Mouse (Mus musculus) kidney, embryonic 16.5 days (tissue): ENCODE results near the gene Kif3a. TPM values are rescaled to one million over a fixed set of nuclear protein-coding genes. Genes with fewer than 3 reads are reported as not detected.
"Not testable (repeated sequence)": the region's sequence is repeated elsewhere in the genome, so short reads cannot be mapped to it uniquely, and the experiment has no call there.

Source experiments
- ATAC-seq: fragments of 200-750 bp; cut with Nextera tagmentation; 2 replicates; pipeline ENCODE4 v1.8.0; 2017; ENCODE audit warnings: moderate TSS enrichment; ENCODE audit not compliant: low FRiP score, low TSS enrichment
- H3K27ac ChIP-seq: fragments of 300-500 bp; sonication (generic); 2 replicates; pipeline ENCODE4 v1.5.1; 2014; ENCODE audit warnings: low read length
- H3K27me3 ChIP-seq: fragments of 300-500 bp; sonication (generic); 2 replicates; pipeline ENCODE4 v1.6.1; 2014; ENCODE audit warnings: low read length, control low read depth, mixed read lengths; ENCODE audit not compliant: insufficient read depth
- H3K36me3 ChIP-seq: fragments of 300-500 bp; sonication (generic); 2 replicates; pipeline ENCODE4 v1.6.1; 2014; ENCODE audit warnings: low read length, control low read depth, mixed read lengths; ENCODE audit not compliant: insufficient read depth
- H3K4me1 ChIP-seq: fragments of 300-500 bp; sonication (generic); 2 replicates; pipeline ENCODE4 v1.6.1; 2014; ENCODE audit warnings: low read length, control low read depth, mixed read lengths; ENCODE audit not compliant: insufficient read depth
- H3K4me2 ChIP-seq: fragments of 300-500 bp; sonication (generic); replicated peaks from 2 replicates; pipeline ENCODE4 v1.6.1; 2014; ENCODE audit warnings: low read depth, low read length
- H3K4me3 ChIP-seq: fragments of 300-500 bp; sonication (generic); 2 replicates; pipeline ENCODE4 v1.5.1; 2014; ENCODE audit warnings: mild to moderate bottlenecking, low read length
- H3K9ac ChIP-seq: fragments of 300-500 bp; sonication (generic); replicated peaks from 2 replicates; pipeline ENCODE4 v1.6.1; 2014; ENCODE audit warnings: low read length
- H3K9me3 ChIP-seq: fragments of 300-500 bp; sonication (generic); 2 replicates; pipeline ENCODE4 v1.6.1; 2016; ENCODE audit warnings: low read length, control low read depth
- whole genome bisulfite sequencing: fragments of 180-500 bp; shearing (Covaris S2); extraction: QIAGEN DNeasy Blood & Tissue Kit; methylation state at CpG from one replicate; pipeline ENCODE4 v1.1.7; 2014; 5-methylcytosine and 5-hydroxymethylcytosine counted together
- polyA plus RNA-seq: library from polyadenylated mRNA; unstranded; fragments of >200 nt; fragmentation: Nextera tagmentation; extraction: Ambion mirVana; gene quantifications from 2 replicates; pipeline ENCODE4 v1.2.1, GENCODE M21; 2015

Kif3a gene
- polyA plus RNA-seq, 1 experiment from 2014 or later: 62.8 TPM

- not testable (repeated sequence) for H3K36me3 ChIP-seq, H3K4me3 ChIP-seq, H3K27ac ChIP-seq, H3K4me2 ChIP-seq, H3K9me3 ChIP-seq, ATAC-seq, H3K27me3 ChIP-seq, H3K9ac ChIP-seq, H3K4me1 ChIP-seq
- WGBS: 96% methylated on average over 1 of the region's 3 CpGs
These were observed 7.2 kb upstream of the Kif3a start for GRCm38 (mm10) chr11:53559980-53560379.

- no peaks in the 10 kb centered on the region for H3K36me3 ChIP-seq
These were observed 5.2 kb upstream of the Kif3a start for GRCm38 (mm10) chr11:53561986-53562385.

GRCm38 (mm10) chr11:53566646-53567045, 533 bp upstream of the Kif3a start:
- H3K4me3 ChIP-seq: peak overlapping the region; percentile 78
- H3K27me3 ChIP-seq: no peaks in the 10 kb centered on the region
- peaks cover 6% of the 10 kb centered on the region; the same call in 1 of the 2 replicates for H3K9me3 ChIP-seq
- H3K27ac ChIP-seq: no peak overlapping the region
- H3K36me3 ChIP-seq: 0 out of 2 replicates have a peak, but pooled peaks cover 3% of the 10 kb centered on the region
- 0 out of 2 replicates have a peak, but pooled peaks have one; percentile 3 for ATAC-seq
- WGBS: 86% methylated on average over 4 of the region's 4 CpGs
- peaks cover 11% of the 10 kb centered on the region for H3K4me1 ChIP-seq
- H3K4me2 ChIP-seq: peak overlapping the region; percentile 67
- H3K9ac ChIP-seq: peak overlapping the region; percentile 78

More at GRCm38 (mm10) chr11:53561986-53562385, 5.2 kb upstream of the Kif3a start:
- ATAC-seq: no peak
- Histone ChIP-seq H3K4me2 (no peak overlapping the region), H3K27me3 (no peaks in the 10 kb centered on the region), H3K9ac (no peak overlapping the region), H3K27ac (no peak overlapping the region), H3K9me3 (peaks cover 6% of the 10 kb centered on the region; the same call in 1 of the 2 replicates), H3K4me3 (no peak overlapping the region), H3K4me1 (peaks cover 4% of the 10 kb centered on the region; the same call in 1 of the 2 replicates)
- 81% methylated on average over 2 of the region's 2 CpGs for WGBS

- ATAC-seq: no peak
- WGBS: 99% methylated on average over 3 of the region's 3 CpGs
- H3K36me3 ChIP-seq: peaks cover 35% of the 10 kb centered on the region
These were observed 13.4 kb downstream of the Kif3a start for GRCm38 (mm10) chr11:53580562-53580961.

GRCm38 (mm10) chr11:53583151-53583550, 16.0 kb downstream of the Kif3a start:
- Histone ChIP-seq H3K9ac (no peak overlapping the region), H3K9me3 (no peaks in the 10 kb centered on the region), H3K27me3 (no peaks in the 10 kb centered on the region), H3K4me2 (no peak overlapping the region), H3K27ac (no peak overlapping the region), H3K4me1 (no peaks in the 10 kb centered on the region), H3K36me3 (peaks cover 35% of the 10 kb centered on the region), H3K4me3 (no peak overlapping the region)
- no peak for ATAC-seq
- WGBS: 81% methylated on average over 10 of the region's 10 CpGs

More at GRCm38 (mm10) chr11:53580562-53580961, 13.4 kb downstream of the Kif3a start:
- Histone ChIP-seq H3K4me2 (no peak overlapping the region), H3K4me3 (no peak overlapping the region), H3K27me3 (no peaks in the 10 kb centered on the region), H3K4me1 (no peaks in the 10 kb centered on the region), H3K27ac (no peak overlapping the region), H3K9ac (no peak overlapping the region), H3K9me3 (no peaks in the 10 kb centered on the region)

GRCm38 (mm10) chr11:53584849-53585248, 17.7 kb downstream of the Kif3a start:
- peaks cover 30% of the 10 kb centered on the region for H3K36me3 ChIP-seq
- no peak overlapping the region for H3K4me3 ChIP-seq
- 59% methylated on average over 3 of the region's 3 CpGs for WGBS
- H3K9ac ChIP-seq: no peak overlapping the region
- no peaks in the 10 kb centered on the region for H3K9me3 ChIP-seq
- H3K27ac ChIP-seq: no peak overlapping the region
- H3K27me3 ChIP-seq: no peaks in the 10 kb centered on the region
- no peaks in the 10 kb centered on the region for H3K4me1 ChIP-seq
- ATAC-seq: no peak
- no peak overlapping the region for H3K4me2 ChIP-seq

GRCm38 (mm10) chr11:53585510-53585909, 18.3 kb downstream of the Kif3a start:
- ATAC-seq: no peak
- no peaks in the 10 kb centered on the region for H3K27me3 ChIP-seq
- no peak overlapping the region for H3K4me2 ChIP-seq
- H3K36me3 ChIP-seq: peaks cover 26% of the 10 kb centered on the region
- no peaks in the 10 kb centered on the region for H3K4me1 ChIP-seq
- H3K9ac ChIP-seq: no peak overlapping the region
- H3K4me3 ChIP-seq: no peak overlapping the region
- no peaks in the 10 kb centered on the region for H3K9me3 ChIP-seq
- 93% methylated on average over 6 of the region's 6 CpGs for WGBS
- H3K27ac ChIP-seq: no peak overlapping the region

GRCm38 (mm10) chr11:53588279-53588678, 21.1 kb downstream of the Kif3a start:
- no peaks in the 10 kb centered on the region for H3K27me3 ChIP-seq
- H3K4me1 ChIP-seq: no peaks in the 10 kb centered on the region
- H3K4me2 ChIP-seq: no peak overlapping the region
- peaks cover 20% of the 10 kb centered on the region for H3K36me3 ChIP-seq
- no peak overlapping the region for H3K27ac ChIP-seq
- no peak for ATAC-seq
- no peak overlapping the region for H3K9ac ChIP-seq
- WGBS: 84% methylated on average over 8 of the region's 8 CpGs
- H3K9me3 ChIP-seq: no peaks in the 10 kb centered on the region
- H3K4me3 ChIP-seq: no peak overlapping the region

- Histone ChIP-seq H3K4me3 (no peak overlapping the region), H3K9me3 (no peaks in the 10 kb centered on the region), H3K27me3 (no peaks in the 10 kb centered on the region), H3K4me2 (no peak overlapping the region), H3K4me1 (no peaks in the 10 kb centered on the region), H3K27ac (no peak overlapping the region), H3K9ac (no peak overlapping the region), H3K36me3 (peaks cover 17% of the 10 kb centered on the region)
- ATAC-seq: no peak
- 52% methylated on average over 15 of the region's 15 CpGs for WGBS
These were observed 23.2 kb downstream of the Kif3a start for GRCm38 (mm10) chr11:53590368-53590768.

GRCm38 (mm10) chr11:53591116-53591515, 23.9 kb downstream of the Kif3a start:
- H3K27me3 ChIP-seq: no peaks in the 10 kb centered on the region
- H3K4me2 ChIP-seq: no peak overlapping the region
- 87% methylated on average over 5 of the region's 5 CpGs for WGBS
- H3K4me3 ChIP-seq: no peak overlapping the region
- no peak for ATAC-seq
- no peak overlapping the region for H3K27ac ChIP-seq
- H3K9ac ChIP-seq: no peak overlapping the region
- no peaks in the 10 kb centered on the region for H3K9me3 ChIP-seq
- peaks cover 17% of the 10 kb centered on the region for H3K36me3 ChIP-seq
- no peaks in the 10 kb centered on the region for H3K4me1 ChIP-seq
